Comparison of ENCODE assay signal across 8 mouse cellular contexts in the genomic region with DNA sequence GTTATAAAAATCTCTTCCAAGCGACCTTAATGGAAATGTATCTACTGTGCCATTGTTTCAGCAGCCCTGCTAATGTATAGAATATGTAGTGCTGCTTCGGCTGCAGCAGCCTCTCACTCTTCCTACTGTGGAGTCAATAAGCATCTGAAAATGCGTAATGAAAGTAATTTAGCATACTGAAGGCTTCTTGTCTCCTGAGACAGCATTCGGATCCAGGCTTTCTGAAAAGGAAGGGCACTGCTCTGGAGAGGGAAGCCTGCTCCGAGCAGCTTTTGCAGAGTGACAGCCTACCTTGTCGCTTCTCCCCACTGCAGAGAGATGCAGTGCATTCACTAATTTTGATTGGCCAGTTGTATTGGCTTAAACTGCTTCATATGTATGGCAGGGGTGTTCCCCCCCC. TPM values are rescaled to one million over a fixed set of nuclear protein-coding genes. Genes with fewer than 3 reads are reported as not detected.
DNase-seq lines count a peak whose midpoint lies in the region; ATAC-seq lines count a peak whose summit lies in the region.

Gpr22 (minus strand) TSS at position 348 of the 400 bp plus-strand sequence.

- H3K27ac ChIP-seq in heart, embryonic 10.5 days: peak within 1 kb of the TSS; percentile 77
- H3K27ac ChIP-seq in neural tube, embryonic 14.5 days (ENCODE audit: low read depth, low read length): peak within 1 kb of the TSS; percentile 78

- H3K9ac ChIP-seq in neural tube, embryonic 14.5 days (replicated peaks; ENCODE audit: low read depth, low read length): peak within 1 kb of the TSS; percentile 49

- peak within 1 kb of the TSS; percentile 44 for H3K4me2 ChIP-seq in neural tube, embryonic 14.5 days (ENCODE audit: low read depth, low read length)

- no peaks in the 10 kb centered on the region for H3K27me3 ChIP-seq in heart, embryonic 10.5 days (ENCODE audit: insufficient read depth, poor library complexity, severe bottlenecking)
- H3K27me3 ChIP-seq in neural tube, embryonic 14.5 days (ENCODE audit: control insufficient read depth, insufficient read depth, low read length): no peaks in the 10 kb centered on the region

- H3K36me3 ChIP-seq in heart, embryonic 10.5 days: no peaks in the 10 kb centered on the region
- peaks cover 2% of the 10 kb centered on the region; the same call in 1 of the 2 replicates for H3K36me3 ChIP-seq in neural tube, embryonic 14.5 days (ENCODE audit: control insufficient read depth, insufficient read depth, low read length)

- peak; percentile 87 for DNase-seq in heart, adult 11 months
- DNase-seq in heart, adult 9 months (ENCODE audit: low spot score in 2 of 2): no peak
- no peak for DNase-seq in heart, embryonic 10.5 days (ENCODE audit: low spot score)
- DNase-seq in layer of hippocampus, postnatal 10 days (ENCODE audit: low spot score in 2 of 2): peak; percentile 41 to 56
- no peak for DNase-seq in spleen, postnatal 36 days (ENCODE audit: low spot score in 2 of 2)

- no peaks in the 10 kb centered on the region for H3K9me3 ChIP-seq in heart, embryonic 10.5 days
- H3K9me3 ChIP-seq in neural tube, embryonic 14.5 days (ENCODE audit: control insufficient read depth, low read length): no peaks in the 10 kb centered on the region

- ATAC-seq in neural tube, embryonic 14.5 days (ENCODE audit: low read depth): peak; percentile 97
- ATAC-seq in megakaryocyte-erythroid progenitor cell, adult 5-6 weeks (replicated peaks; ENCODE audit: low FRiP score, low TSS enrichment, poor library complexity, severe bottlenecking): no peak
- no peak for ATAC-seq in megakaryocyte progenitor cell, adult 5-6 weeks (replicated peaks; ENCODE audit: poor library complexity)

- H3K4me3 ChIP-seq in heart, embryonic 10.5 days: peak within 1 kb of the TSS; percentile 50
- peak within 1 kb of the TSS; percentile 41 for H3K4me3 ChIP-seq in neural tube, embryonic 14.5 days (ENCODE audit: low read depth, low read length)

- peaks cover under 1% of the 10 kb centered on the region; the same call in 1 of the 2 replicates for H3K4me1 ChIP-seq in heart, embryonic 10.5 days
- H3K4me1 ChIP-seq in neural tube, embryonic 14.5 days (ENCODE audit: control insufficient read depth, insufficient read depth, low read length): peaks cover 9% of the 10 kb centered on the region; the same call in 1 of the 2 replicates

- 33% methylated on average over 6 of the region's 6 CpGs for WGBS in heart, embryonic 10.5 days
- WGBS in neural tube, embryonic 14.5 days: 7% methylated on average over 6 of the region's 6 CpGs

RNA-seq across cellular contexts. Expression of gene Gpr22, which starts in this region (rescaled TPM):
- polyA plus RNA-seq in heart, embryonic 10.5 days (2016; fragmentation: Nextera tagmentation; extraction: Ambion mirVana): 4.9 and 15.2 TPM in 2 replicates
- total RNA-seq in layer of hippocampus, postnatal 10 days (2021): 10 to 100 TPM; 50.5 to 59.9 TPM
- 29.3 and 32.5 TPM in 2 replicates for polyA plus RNA-seq in neural tube, embryonic 14.5 days (2014; fragmentation: Nextera tagmentation; extraction: Ambion mirVana)
- not detected in 2 replicates for total RNA-seq in megakaryocyte-erythroid progenitor cell, adult 5-6 weeks (2014; fragmentation: Nextera tagmentation)
- not detected in 2 replicates for total RNA-seq in megakaryocyte-erythroid progenitor cell, adult 5-6 weeks (2017)
- not detected in 2 replicates for total RNA-seq in megakaryocyte progenitor cell, adult 5-6 weeks (2015)
- 0.04 TPM in 1 of 2 replicates, not detected in the other for total RNA-seq in megakaryocyte progenitor cell, adult 5-6 weeks (2017)

Comparison
In these comparisons a context has a peak if more than half of its experiments do, and no peak if none do; other contexts are left out.
1. RNA of gene Gpr22 (total RNA-seq): 50.5 to 59.9 TPM in layer of hippocampus, postnatal 10 days; 0.04 TPM in megakaryocyte progenitor cell, adult 5-6 weeks and not detected in megakaryocyte-erythroid progenitor cell, adult 5-6 weeks; every median in the first group is over 10 times any median in the second.
2. DNase-seq: peak in heart, adult 11 months (single experiment) and layer of hippocampus, postnatal 10 days (2 of 2); none in heart, adult 9 months (0 of 2), heart, embryonic 10.5 days (single experiment) and spleen, postnatal 36 days (0 of 2).